Mouse (Mus musculus) heart, adult 2 months (tissue): Measurements from ENCODE around the gene Fut2. TPM values are rescaled to one million over a fixed set of nuclear protein-coding genes. Genes with fewer than 3 reads are reported as not detected.

Experiments
- DNase-seq, 2 experiments: peaks; one replicate each; pipeline ENCODE4 v3.0.0; 2021
- H3K27ac ChIP-seq: fragments of 200-600 bp; 2 replicates; pipeline ENCODE4 v1.8.1; 2022
- H3K27me3 ChIP-seq: fragments of 200-500 bp; 2 replicates; pipeline ENCODE4 v1.6.1; 2012; ENCODE audit warnings: mild to moderate bottlenecking, low read length, inconsistent platforms, mixed read lengths; ENCODE audit not compliant: control insufficient read depth, insufficient read depth
- H3K36me3 ChIP-seq: fragments of 200-500 bp; 2 replicates; pipeline ENCODE4 v1.6.1; 2012; ENCODE audit warnings: low read length, inconsistent platforms; ENCODE audit not compliant: control insufficient read depth, insufficient read depth
- H3K4me1 ChIP-seq: fragments of 200-500 bp; 2 replicates; pipeline ENCODE4 v1.6.1; 2011; ENCODE audit warnings: low read length; ENCODE audit not compliant: control insufficient read depth, insufficient read depth
- H3K4me3 ChIP-seq: fragments of 200-600 bp; 2 replicates; pipeline ENCODE4 v1.8.1; 2022
- H3K79me2 ChIP-seq: fragments of 200-500 bp; replicated peaks from 2 replicates; pipeline ENCODE4 v1.6.1; 2012; ENCODE audit warnings: mild to moderate bottlenecking, inconsistent platforms, low read length, moderate library complexity, mixed read lengths; ENCODE audit not compliant: control insufficient read depth, insufficient read depth
- H3K9ac ChIP-seq: fragments of 200-500 bp; 2 replicates; pipeline ENCODE4 v1.6.1; 2012; ENCODE audit warnings: low read depth, mild to moderate bottlenecking, control low read depth, inconsistent platforms, low read length, mixed read lengths
- CTCF ChIP-seq: fragments of 200-600 bp; IDR thresholded peaks from 2 replicates; pipeline ENCODE4 v1.8.1; 2022; ENCODE audit warnings: antibody characterized with exemption, mild to moderate bottlenecking, moderate library complexity
- EP300 ChIP-seq: fragments of 200-500 bp; IDR thresholded peaks from 2 replicates; pipeline ENCODE4 v1.6.1; 2011; ENCODE audit warnings: low read depth, low read length, control low read depth; ENCODE audit not compliant: insufficient read depth
- POLR2A ChIP-seq: fragments of 200-500 bp; IDR thresholded peaks from 2 replicates; pipeline ENCODE4 v1.6.1; 2011; ENCODE audit warnings: mild to moderate bottlenecking, low read depth, low read length, control low read depth; ENCODE audit not compliant: insufficient read depth
- WGBS: fragments of 180-500 bp; shearing (Covaris S2); methylation state at CpG from one replicate; pipeline ENCODE4 v1.1.7; 2018; 5-methylcytosine and 5-hydroxymethylcytosine counted together
- intact Hi-C: fragments of 180-260 bp; cut with DNase I; formaldehyde crosslinking; loops from one replicate; pipeline ENCODE4 v1.15.1; 2025
- polyA plus RNA-seq: library from polyadenylated mRNA; depleted of rRNA; stranded (reverse); fragments of >200 nt; gene quantifications from 2 replicates; pipeline ENCODE4 v1.2.3, GENCODE M21; 2012
- total RNA-seq, 2 experiments: library from RNA; stranded (reverse); gene quantifications; 2 replicates each; pipeline ENCODE4 v1.2.3; 2021

The Fut2 gene
- total and polyA plus RNA-seq, 3 experiments = 0.50 to 1.1 (median 0.60) TPM

DNA sequence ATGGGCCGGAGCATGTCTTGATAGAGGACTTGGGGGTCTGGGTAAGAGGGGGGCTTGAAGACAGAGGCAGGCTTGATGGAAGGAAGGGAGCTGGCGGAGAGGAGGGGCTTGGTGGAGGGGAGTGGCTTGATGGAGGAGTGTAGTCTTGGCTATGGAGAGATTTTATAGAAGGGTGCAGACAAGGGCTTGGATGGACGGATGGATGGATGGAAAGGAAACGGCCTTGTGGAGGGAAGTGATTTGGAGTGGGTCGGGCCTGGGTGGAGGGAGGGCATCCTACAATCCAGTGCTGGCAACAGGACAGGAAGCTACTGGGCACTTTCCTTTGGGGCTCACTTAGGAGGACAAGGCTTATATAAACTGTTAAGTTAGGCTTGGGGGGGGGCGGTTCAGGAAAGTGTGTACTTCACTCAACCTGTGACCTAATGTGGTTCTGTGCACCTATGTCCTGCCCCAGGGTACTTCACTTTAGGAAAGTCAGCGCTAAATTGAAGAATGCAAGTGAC, 39.6 kb downstream of the Fut2 start:
- 64% methylated on average over 7 of the region's 7 CpGs for WGBS
- peak overlapping the region; percentile 78 for H3K9ac ChIP-seq

DNA sequence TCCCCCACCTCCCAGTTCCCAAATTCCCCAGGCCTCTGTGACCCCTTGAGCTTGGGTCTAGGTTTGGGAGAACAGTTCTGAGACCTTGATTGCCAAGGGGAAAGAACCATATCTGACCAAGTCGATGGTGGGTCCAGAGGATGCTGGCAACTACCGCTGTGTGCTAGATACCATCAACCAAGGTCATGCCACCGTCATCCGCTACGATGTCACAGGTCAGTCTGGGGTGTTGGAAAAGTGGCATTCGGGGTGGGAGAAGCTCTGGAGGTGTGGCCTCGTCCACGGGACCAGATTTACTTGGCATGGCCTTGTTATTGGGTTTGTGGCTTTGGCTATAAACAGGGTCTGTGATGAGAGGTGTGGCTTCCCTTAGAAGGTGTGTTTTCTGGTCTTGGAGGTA, 40.7 kb downstream of the Fut2 start:
- 89% methylated on average over 8 of the region's 8 CpGs for WGBS
- H3K9ac ChIP-seq = no peak overlapping the region
- intact Hi-C loops = no loop called here

More for the DNA sequence above, 39.6 kb downstream of the Fut2 start:
- no peak for TF ChIP-seq POLR2A
- peaks cover 2% of the 10 kb centered on the region; the same call in 1 of the 2 replicates for H3K4me1 ChIP-seq
- DNase-seq = no peak
- H3K4me3 ChIP-seq = peak overlapping the region; percentile 65
- H3K27ac ChIP-seq = peak overlapping the region; percentile 96
- intact Hi-C loops = loop anchor here (1.0 to 2.0 kb wide), 2 partner anchors 14 to 38 kb away; no protein-coding TSS in a partner anchor
- H3K36me3 ChIP-seq = peaks cover 8% of the 10 kb centered on the region
- no peaks in the 10 kb centered on the region; the same call in 1 of the 2 replicates for H3K79me2 ChIP-seq
- no peaks in the 10 kb centered on the region for H3K27me3 ChIP-seq

DNA sequence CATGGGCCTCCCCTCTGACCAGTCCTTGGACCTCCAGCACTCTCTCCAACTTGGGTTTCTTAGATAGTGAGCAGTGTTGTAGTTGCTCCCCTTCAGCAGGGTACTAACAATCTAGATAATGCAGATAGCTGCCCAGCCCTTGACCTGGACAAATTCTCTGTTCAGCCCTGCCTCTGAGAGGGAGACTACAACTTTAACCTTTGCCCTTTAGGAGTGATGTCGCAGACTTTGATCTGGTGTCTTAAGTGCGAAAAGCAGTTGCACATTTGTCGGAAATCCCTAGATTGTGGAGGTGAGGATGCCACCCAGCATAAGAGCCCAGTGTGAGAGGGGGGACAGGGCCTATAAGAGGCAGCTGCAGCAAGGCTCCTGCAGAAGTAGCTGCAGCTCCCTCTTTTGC, 41.5 kb downstream of the Fut2 start:
- WGBS = 96% methylated on average over 3 of the region's 3 CpGs
- intact Hi-C loops = no loop called here
- H3K79me2 ChIP-seq = no peaks in the 10 kb centered on the region; the same call in 1 of the 2 replicates
- H3K27ac ChIP-seq = no peak overlapping the region
- TF ChIP-seq EP300 (no peak), CTCF (no peak), POLR2A (no peak)
- no peak for DNase-seq
- H3K9ac ChIP-seq = no peak overlapping the region
- no peaks in the 10 kb centered on the region; the same call in 1 of the 2 replicates for H3K4me1 ChIP-seq
- no peak overlapping the region for H3K4me3 ChIP-seq
- H3K36me3 ChIP-seq = no peaks in the 10 kb centered on the region; the same call in 1 of the 2 replicates
- no peaks in the 10 kb centered on the region for H3K27me3 ChIP-seq

More for the DNA sequence above, 40.7 kb downstream of the Fut2 start:
- Histone ChIP-seq H3K79me2 (no peaks in the 10 kb centered on the region; the same call in 1 of the 2 replicates), H3K27me3 (no peaks in the 10 kb centered on the region), H3K27ac (no peak overlapping the region), H3K4me1 (peaks cover 2% of the 10 kb centered on the region; the same call in 1 of the 2 replicates), H3K36me3 (peaks cover 2% of the 10 kb centered on the region; the same call in 1 of the 2 replicates), H3K4me3 (no peak overlapping the region)
- no peak for TF ChIP-seq EP300
- no peak for DNase-seq

DNA sequence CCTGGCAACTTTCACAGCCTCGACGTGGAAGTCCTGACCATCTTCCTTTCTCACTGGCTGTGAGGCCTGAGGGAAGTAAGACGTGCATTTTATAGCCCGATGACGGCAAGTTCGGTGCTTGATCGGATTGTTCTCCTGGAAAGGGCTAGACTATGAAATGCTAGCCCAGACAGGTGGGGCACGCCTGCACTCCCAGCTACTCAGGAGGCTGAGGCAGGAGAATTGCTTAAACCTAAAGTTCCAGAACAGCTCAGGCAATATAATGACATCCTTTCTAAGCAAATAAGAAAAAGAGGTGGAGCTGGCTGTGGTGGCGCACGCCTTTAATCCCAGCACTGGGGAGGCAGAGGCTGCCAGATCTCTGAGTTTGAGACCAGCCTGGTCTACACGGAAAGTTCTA, 42.7 kb downstream of the Fut2 start:
- Histone ChIP-seq H3K27me3 (no peaks in the 10 kb centered on the region), H3K4me3 (no peak overlapping the region), H3K36me3 (no peaks in the 10 kb centered on the region), H3K79me2 (no peaks in the 10 kb centered on the region), H3K4me1 (no peaks in the 10 kb centered on the region; the same call in 1 of the 2 replicates), H3K9ac (no peak overlapping the region), H3K27ac (no peak overlapping the region)
- intact Hi-C loops = no loop called here
- 90% methylated on average over 11 of the region's 11 CpGs for WGBS
- TF ChIP-seq EP300 (no peak), POLR2A (no peak), CTCF (no peak)
- no peak for DNase-seq

DNA sequence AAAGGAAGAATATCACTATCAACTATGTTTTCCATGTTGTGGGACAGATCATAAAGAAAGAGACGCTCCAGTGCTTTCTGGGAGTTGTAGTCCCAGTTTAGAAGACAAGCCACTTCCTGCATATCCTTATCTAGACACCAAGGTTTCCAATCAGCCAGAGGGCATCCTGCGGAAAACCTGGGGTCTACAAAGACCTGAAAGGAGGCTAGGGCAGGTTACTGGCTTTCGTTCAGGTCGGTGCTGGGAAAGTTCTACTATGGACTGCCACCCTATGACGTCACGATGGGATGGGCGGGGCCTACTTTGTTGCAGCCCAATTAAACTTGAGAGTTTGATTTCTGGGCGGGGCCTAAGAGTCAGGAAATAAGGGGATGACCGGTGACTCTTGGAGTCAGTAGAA, 44.8 kb downstream of the Fut2 start, which contains the start of gene Izumo1:
TSS of gene Izumo1 (plus strand) at position 369 of the 400 bp plus-strand sequence.
- DNase-seq = peak; percentile 46 to 56

DNA sequence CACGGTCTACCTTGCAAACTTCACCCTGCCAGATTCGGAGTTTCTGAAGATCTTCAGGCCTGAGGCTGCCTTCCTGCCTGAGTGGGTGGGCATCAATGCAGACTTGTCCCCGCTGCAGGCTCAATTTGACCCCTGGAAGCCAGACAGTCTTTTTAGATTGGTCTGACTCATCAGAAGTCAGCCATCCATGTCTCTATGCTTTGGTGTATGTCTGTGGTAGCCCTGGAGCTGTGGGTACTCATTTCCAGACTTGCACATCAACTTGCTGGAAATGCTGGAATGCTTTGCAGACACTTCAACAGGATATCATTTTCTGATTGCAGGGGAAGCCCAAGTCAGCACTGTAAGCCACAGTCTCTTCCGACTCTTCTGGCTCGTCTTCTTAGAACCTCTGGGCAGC, 46.6 kb downstream of the Fut2 start:
- TF ChIP-seq POLR2A (no peak), CTCF (no peak), EP300 (no peak)
- DNase-seq = no peak
- no peaks in the 10 kb centered on the region for H3K27me3 ChIP-seq
- no peaks in the 10 kb centered on the region; the same call in 1 of the 2 replicates for H3K4me1 ChIP-seq
- intact Hi-C loops = no loop called here
- no peaks in the 10 kb centered on the region for H3K79me2 ChIP-seq
- H3K27ac ChIP-seq = no peak overlapping the region
- H3K36me3 ChIP-seq = no peaks in the 10 kb centered on the region
- H3K9ac ChIP-seq = no peak overlapping the region
- H3K4me3 ChIP-seq = no peak overlapping the region
- whole genome bisulfite sequencing = 79% methylated on average over 5 of the region's 5 CpGs

More for the DNA sequence above, 44.8 kb downstream of the Fut2 start, which contains the start of gene Izumo1:
- intact Hi-C loops = no loop called here
- Histone ChIP-seq H3K36me3 (no peaks in the 10 kb centered on the region), H3K27me3 (no peaks in the 10 kb centered on the region), H3K27ac (no peak within 1 kb of the TSS), H3K4me3 (no peak within 1 kb of the TSS), H3K79me2 (no peaks in the 10 kb centered on the region), H3K4me1 (no peaks in the 10 kb centered on the region; the same call in 1 of the 2 replicates), H3K9ac (no peak within 1 kb of the TSS)
- WGBS = 25% methylated on average over 9 of the region's 9 CpGs
- no peak for TF ChIP-seq CTCF
- no peak for TF ChIP-seq POLR2A
- TF ChIP-seq EP300 = no peak
